Mouse (Mus musculus) 416B (cell line): Measurements from ENCODE around the gene Inf2.

Source experiments
- DNase-seq: peaks from one replicate; pipeline ENCODE4 v3.0.0; 2011; ENCODE audit warnings: low read depth

The Inf2 gene

GRCm38 (mm10) chr12:112626455-112626854 is 37.9 kb downstream of the Inf2 start:
- DNase-seq: peak; percentile 16

GRCm38 (mm10) chr12:112627097-112627881 is 38.7 kb downstream of the Inf2 start:
- peak; percentile 89 for DNase-seq

- DNase-seq: peak; percentile 90
These were observed 39.6 kb downstream of the Inf2 start for GRCm38 (mm10) chr12:112628197-112628596.

- peak; percentile 99 for DNase-seq
These were observed 40.5 kb downstream of the Inf2 start for GRCm38 (mm10) chr12:112628928-112629721.

GRCm38 (mm10) chr12:112630029-112630428 is 41.4 kb downstream of the Inf2 start:
- DNase-seq: peak; percentile 57

- no peak for DNase-seq
These were observed 42.2 kb downstream of the Inf2 start for GRCm38 (mm10) chr12:112630796-112631195.

- peak; percentile 25 for DNase-seq
These were observed 42.9 kb downstream of the Inf2 start for GRCm38 (mm10) chr12:112631472-112631871.

- no peak for DNase-seq
These were observed 43.6 kb downstream of the Inf2 start for GRCm38 (mm10) chr12:112632084-112632777.

GRCm38 (mm10) chr12:112632907-112633306 is 44.3 kb downstream of the Inf2 start:
- no peak for DNase-seq

GRCm38 (mm10) chr12:112633686-112634085 is 45.1 kb downstream of the Inf2 start:
- peak; percentile 56 for DNase-seq

GRCm38 (mm10) chr12:112639526-112639925 is 50.9 kb downstream of the Inf2 start:
- no peak for DNase-seq

GRCm38 (mm10) chr12:112643126-112643525 is 54.5 kb downstream of the Inf2 start:
- DNase-seq: peak; percentile 79

- DNase-seq: peak; percentile 99
These were observed 55.7 kb downstream of the Inf2 start, which contains the start of gene Siva1 for GRCm38 (mm10) chr12:112644180-112644854. Gene Siva1 (plus strand): TSS chr12:112644679.

- DNase-seq: no peak
These were observed 56.4 kb downstream of the Inf2 start for GRCm38 (mm10) chr12:112644855-112645506.

GRCm38 (mm10) chr12:112646139-112646538 is 57.6 kb downstream of the Inf2 start:
- no peak for DNase-seq

- peak; percentile 49 for DNase-seq
These were observed 59.5 kb downstream of the Inf2 start for GRCm38 (mm10) chr12:112648081-112648480.

GRCm38 (mm10) chr12:112651778-112652439 is 63.3 kb downstream of the Inf2 start:
- DNase-seq: no peak

- DNase-seq: peak; percentile 87
These were observed 64.7 kb downstream of the Inf2 start for GRCm38 (mm10) chr12:112653157-112653824.

- no peak for DNase-seq
These were observed 65.5 kb downstream of the Inf2 start for GRCm38 (mm10) chr12:112654076-112654475.

- DNase-seq: peak; percentile 34
These were observed 70.0 kb downstream of the Inf2 start for GRCm38 (mm10) chr12:112658619-112659018.
